Comparison of ENCODE assay signal across 20 mouse cellular contexts in the genomic region with DNA sequence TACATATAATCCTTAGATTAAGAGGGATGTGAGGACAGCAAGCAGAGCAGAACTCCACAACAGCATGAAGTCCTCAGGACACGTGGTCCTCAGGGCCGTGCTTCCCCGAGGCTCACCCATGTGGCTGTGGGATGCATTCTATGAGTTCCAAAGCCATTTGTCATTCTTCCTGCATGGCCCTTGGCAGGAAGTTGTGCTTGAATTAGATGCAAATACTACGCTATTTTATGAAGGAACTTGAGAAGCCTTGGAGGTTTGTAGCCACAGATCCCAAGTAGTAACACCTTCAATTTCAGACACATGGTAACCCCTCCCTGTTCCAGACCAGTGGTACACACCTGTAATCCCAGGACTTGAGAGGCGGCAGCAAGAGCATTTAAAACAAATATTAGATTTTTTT. TPM values are rescaled to one million over a fixed set of nuclear protein-coding genes. Genes with fewer than 3 reads are reported as not detected.
DNase-seq lines count a peak whose midpoint lies in the region; ATAC-seq and TF ChIP-seq lines count a peak whose summit lies in the region.
"Had no signal": no experiment of that assay in that cellular context is flagged by ENCODE, and none has a peak within 500 bp of the region (broad histone marks: within the 10 kb centered on the region; RNA-seq: fewer than 3 reads in every experiment).

No protein-coding gene starts in this region.

- 0 out of 2 replicates have a peak overlapping the region, but pooled peaks have one; percentile 20 for H3K27ac ChIP-seq in heart, embryonic 15.5 days
- H3K27ac ChIP-seq: gastrocnemius, adult 2 months; heart, adult 2 months; hindbrain, embryonic 13.5 days; midbrain, embryonic 13.5 days had no signal

- H3K9me3 ChIP-seq in heart, embryonic 15.5 days (replicated peaks), result no peaks in the 10 kb centered on the region
- H3K9me3 ChIP-seq: G1E; hindbrain, embryonic 13.5 days; midbrain, embryonic 13.5 days had no signal

- WGBS in heart, embryonic 15.5 days, result 26% methylated on average over 5 of the region's 5 CpGs

- peaks cover 7% of the 10 kb centered on the region; the same call in 1 of the 2 replicates for H3K4me1 ChIP-seq in heart, embryonic 15.5 days (replicated peaks)
- H3K4me1 ChIP-seq: hindbrain, embryonic 13.5 days; midbrain, embryonic 13.5 days had no signal

- no peak overlapping the region for H3K4me2 ChIP-seq in heart, embryonic 15.5 days
- peak overlapping the region; percentile 44 for H3K4me2 ChIP-seq in myocyte (ENCODE audit: low read depth)
- H3K4me2 ChIP-seq: hindbrain, embryonic 13.5 days; midbrain, embryonic 13.5 days had no signal

- ATAC-seq in heart, embryonic 15.5 days (replicated peaks; ENCODE audit: insufficient number of reproducible peaks, insufficient read depth, low FRiP score, low read depth), result peak; percentile 78; the same call in 1 of the 2 replicates
- ATAC-seq in monocyte, adult 5-6 weeks (replicated peaks; ENCODE audit: insufficient number of reproducible peaks, low FRiP score, low TSS enrichment, poor library complexity, severe bottlenecking), result no peak
- ATAC-seq: forebrain, embryonic 16.5 days; intestine, embryonic 16.5 days; midbrain, embryonic 13.5 days had no signal

- no peak for TF ChIP-seq POLR2A in myocyte (IDR thresholded peaks at IDR 0.05; ENCODE audit: insufficient read length, low read depth)

- intact Hi-C loops in heart, postnatal 25 days (cut with DNase I), result no loop called here

- H3K79me2 ChIP-seq in myocyte (ENCODE audit: control insufficient read depth, insufficient read depth), result no peaks in the 10 kb centered on the region

- H3K27me3 ChIP-seq in heart, embryonic 15.5 days, result no peaks in the 10 kb centered on the region
- no peaks in the 10 kb centered on the region for H3K27me3 ChIP-seq in myocyte (ENCODE audit: control insufficient read depth, insufficient read depth, insufficient read length)
- H3K27me3 ChIP-seq: hindbrain, embryonic 13.5 days had no signal

- no peak overlapping the region for H3ac ChIP-seq in myocyte (ENCODE audit: control insufficient read depth, insufficient read length)

- H3K4me3 ChIP-seq in heart, embryonic 15.5 days, result no peak overlapping the region
- no peak overlapping the region for H3K4me3 ChIP-seq in myocyte
- H3K4me3 ChIP-seq: gastrocnemius, adult 2 months; heart, adult 2 months; hindbrain, embryonic 13.5 days; midbrain, embryonic 13.5 days had no signal

- no peaks in the 10 kb centered on the region for H3K36me3 ChIP-seq in heart, embryonic 15.5 days
- no peaks in the 10 kb centered on the region for H3K36me3 ChIP-seq in myocyte (ENCODE audit: control insufficient read depth, insufficient read depth)
- H3K36me3 ChIP-seq: G1E; hindbrain, embryonic 13.5 days; midbrain, embryonic 13.5 days had no signal

- no peak overlapping the region for H3K9ac ChIP-seq in heart, embryonic 15.5 days
- H3K9ac ChIP-seq: hindbrain, embryonic 13.5 days; midbrain, embryonic 13.5 days had no signal

- DNase-seq in heart, postnatal 25 days (ENCODE audit: low spot score), result no peak
- DNase-seq in kidney, postnatal 4 days, result peak; percentile 44 to 64
- DNase-seq in kidney, adult 8-10 months, result no peak
- peak; percentile 3 for DNase-seq in thymus, postnatal 4 days
- no peak for DNase-seq in thymus, postnatal 10 days (ENCODE audit: low spot score in 2 of 2)
- DNase-seq: adrenal gland, postnatal 10 days; cerebellum, adult 18-20 months; gastrocnemius, adult 2 months; heart, adult 2 months; lung, adult 2 months; thymus, postnatal 36 days had no signal

TF ChIP-seq in myocyte, 11 proteins besides CTCF, POLR2A, EP300 and RAD21:
- TF ChIP-seq TCF3 (IDR thresholded peaks at IDR 0.05; ENCODE audit: insufficient read length, low read depth), result no peak
- TF ChIP-seq TCF12 (IDR thresholded peaks at IDR 0.05; ENCODE audit: insufficient read depth, poor library complexity, severe bottlenecking), result no peak
- no peak for TF ChIP-seq CEBPB (IDR thresholded peaks at IDR 0.05; ENCODE audit: insufficient read depth, poor library complexity, severe bottlenecking)
- peak; percentile 95 for TF ChIP-seq MAX (IDR thresholded peaks at IDR 0.05; ENCODE audit: low read depth)
- TF ChIP-seq POLR2AphosphoS2 (IDR thresholded peaks at IDR 0.05; ENCODE audit: insufficient read length, low read depth), result no peak
- peak; percentile 93 for TF ChIP-seq USF1 (IDR thresholded peaks at IDR 0.05; ENCODE audit: low read depth)
- peak in 1 of 3 experiments; percentile 31 for TF ChIP-seq MYOG (IDR thresholded peaks at IDR 0.05; ENCODE audit: control insufficient read depth in 1 of 3, insufficient read depth in 1 of 3, insufficient read length in 2 of 3, low read depth in 2 of 3)
- TF ChIP-seq REST (IDR thresholded peaks at IDR 0.05; ENCODE audit: insufficient read depth, insufficient read length), result no peak
- TF ChIP-seq SRF (IDR thresholded peaks at IDR 0.05; ENCODE audit: control insufficient read depth, insufficient read length, low read depth), result no peak

RNA-seq across cellular contexts. Expression of a gene that starts 6.3 kb away (rescaled TPM):
- 5.8 and 7.4 TPM in 2 replicates for polyA plus RNA-seq in heart, embryonic 15.5 days (2015; fragmentation: Nextera tagmentation; extraction: Ambion mirVana)
- total RNA-seq in heart, postnatal 25 days (2021), result 10 to 100 TPM; 21.9 to 25.9 TPM
- 3.0 TPM for polyA plus RNA-seq in myocyte (2012; fragmentation: generic; extraction: Trizol)
- total RNA-seq in monocyte, adult 5-6 weeks (2017), result 6.4 to 11.0 TPM (median 7.1 TPM) in 3 replicates

RNA-seq across cellular contexts. Expression of a gene that starts 31.1 kb away (rescaled TPM):
- polyA plus RNA-seq in heart, embryonic 15.5 days (2015; fragmentation: Nextera tagmentation; extraction: Ambion mirVana), result 0.60 and 1.2 TPM in 2 replicates
- 1 to 10 TPM; 9.1 to 9.9 TPM for total RNA-seq in heart, postnatal 25 days (2021)
- 0.26 TPM for polyA plus RNA-seq in myocyte (2012; fragmentation: generic; extraction: Trizol)
- 0.38 TPM in 1 of 3 replicates, not detected in the others for total RNA-seq in monocyte, adult 5-6 weeks (2017)
- total RNA-seq: gastrocnemius, adult 2 months; liver, adult 2 months had no signal
- polyA plus RNA-seq: G1E; liver, adult 2 months had no signal

RNA-seq across cellular contexts. Expression of a gene that starts 43.7 kb away (rescaled TPM):
- 55.8 and 60.4 TPM in 2 replicates for polyA plus RNA-seq in heart, embryonic 15.5 days (2015; fragmentation: Nextera tagmentation; extraction: Ambion mirVana)
- 10 to 100 TPM; 39.6 to 44.8 TPM for total RNA-seq in heart, postnatal 25 days (2021)
- polyA plus RNA-seq in myocyte (2012; fragmentation: generic; extraction: Trizol), result 67.2 TPM
- 0.67 to 3.5 TPM (median 1.3 TPM) in 3 replicates for total RNA-seq in monocyte, adult 5-6 weeks (2017)

Comparison
In these comparisons a context has a peak if more than half of its experiments do, and no peak if none do; other contexts are left out.
1. DNase-seq: peak in kidney, postnatal 4 days (2 of 2) and thymus, postnatal 4 days (single experiment); none in heart, postnatal 25 days (single experiment), kidney, adult 8-10 months (0 of 2) and thymus, postnatal 10 days (0 of 2).